Mouse (Mus musculus) layer of hippocampus, adult 9-11 months (tissue): ENCODE data around the gene Pram1.
"Not testable (repeated sequence)": the region's sequence is repeated elsewhere in the genome, so short reads cannot be mapped to it uniquely, and the experiment has no call there.

ENCODE experiments used
- DNase-seq: peaks from one replicate; pipeline ENCODE4 v3.0.0; 2022

Pram1 gene

DNA sequence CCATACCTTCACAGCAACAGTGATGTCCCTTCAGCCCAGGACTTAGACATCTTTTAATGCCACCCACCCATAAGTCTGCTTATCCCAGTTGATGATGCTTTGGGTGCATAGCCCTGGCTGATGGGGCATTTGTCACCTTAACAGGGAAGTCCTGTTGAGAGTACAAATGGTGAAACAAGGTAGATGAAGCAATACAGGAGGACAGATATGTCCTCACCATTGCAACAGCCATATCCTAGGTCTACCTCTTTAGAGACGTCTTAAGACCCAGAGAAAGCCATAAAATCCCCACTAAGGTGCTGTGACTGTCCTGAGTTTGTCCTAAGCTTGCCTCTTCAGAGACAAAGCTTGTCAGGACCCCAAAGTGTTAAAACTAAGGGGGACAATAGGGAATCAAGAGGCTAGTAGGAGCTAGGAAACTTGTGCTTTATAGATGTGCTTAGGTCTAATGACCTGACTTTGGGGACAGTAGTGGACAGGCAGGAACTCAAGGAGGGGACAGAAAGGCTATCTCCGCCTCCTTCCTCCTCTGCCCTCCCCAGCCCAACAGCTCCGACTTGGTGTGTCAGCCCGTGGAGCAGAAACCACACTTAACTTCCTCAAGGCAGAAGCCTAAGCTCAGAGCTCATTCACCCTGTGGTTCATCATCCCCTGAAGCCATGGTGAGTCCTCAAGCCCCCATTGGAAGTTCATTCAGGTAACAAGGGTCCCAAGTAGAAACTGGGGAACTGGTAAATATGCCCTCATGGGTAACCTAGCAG lies at the start of gene Pram1:
Gene Pram1 (plus strand): TSS at position 541 of the 761 bp plus-strand sequence.
- no peak for DNase-seq

GRCm38 (mm10) chr17:33597271-33597670 lies 40.6 kb upstream of the Pram1 start:
- DNase-seq, result no peak

GRCm38 (mm10) chr17:33598506-33598905 lies 39.4 kb upstream of the Pram1 start:
- no peak for DNase-seq

- DNase-seq, result no peak
Observed at GRCm38 (mm10) chr17:33599836-33600475, 37.9 kb upstream of the Pram1 start.

DNA sequence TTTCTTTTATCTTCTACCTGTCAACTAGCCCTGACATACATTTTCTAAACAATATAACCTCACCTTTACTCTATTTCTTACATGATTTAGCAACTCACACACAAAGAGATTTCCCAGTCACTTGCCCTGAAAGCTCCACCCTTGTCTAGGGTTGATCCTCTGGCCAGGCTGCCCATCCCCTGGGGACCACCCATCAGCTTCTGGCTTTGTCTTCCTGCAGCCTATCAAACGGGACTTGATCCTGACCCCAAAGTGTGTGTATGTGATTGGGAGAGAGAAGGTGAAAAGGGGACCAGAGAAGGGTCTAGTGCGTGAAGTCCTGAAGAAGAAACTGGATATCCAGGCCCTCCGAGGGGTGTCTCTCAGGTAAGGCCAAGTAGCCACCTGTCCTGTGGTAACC lies 37.0 kb upstream of the Pram1 start:
- no peak for DNase-seq

DNA sequence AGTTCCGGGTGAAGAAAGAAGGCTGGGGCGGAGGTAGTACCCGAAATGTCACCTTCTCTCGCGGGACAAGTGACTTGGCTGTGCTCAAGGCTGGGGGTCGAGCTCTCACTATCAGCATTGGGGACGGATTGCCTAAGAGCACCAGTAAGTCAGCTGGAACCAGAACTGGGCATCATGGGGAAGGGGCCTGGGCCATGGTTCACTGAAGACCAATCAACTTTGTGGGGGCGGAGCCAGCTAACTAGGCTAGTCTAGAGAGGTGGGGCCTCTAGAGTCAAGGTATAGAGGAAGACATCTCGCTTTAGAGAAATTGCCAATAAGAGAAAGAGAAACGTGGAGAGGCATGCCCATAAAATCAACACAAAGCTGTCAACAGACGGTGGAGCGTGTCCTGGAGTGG lies 35.9 kb upstream of the Pram1 start:
- DNase-seq, result no peak

GRCm38 (mm10) chr17:33607273-33607672 lies 30.6 kb upstream of the Pram1 start:
- no peak for DNase-seq

DNA sequence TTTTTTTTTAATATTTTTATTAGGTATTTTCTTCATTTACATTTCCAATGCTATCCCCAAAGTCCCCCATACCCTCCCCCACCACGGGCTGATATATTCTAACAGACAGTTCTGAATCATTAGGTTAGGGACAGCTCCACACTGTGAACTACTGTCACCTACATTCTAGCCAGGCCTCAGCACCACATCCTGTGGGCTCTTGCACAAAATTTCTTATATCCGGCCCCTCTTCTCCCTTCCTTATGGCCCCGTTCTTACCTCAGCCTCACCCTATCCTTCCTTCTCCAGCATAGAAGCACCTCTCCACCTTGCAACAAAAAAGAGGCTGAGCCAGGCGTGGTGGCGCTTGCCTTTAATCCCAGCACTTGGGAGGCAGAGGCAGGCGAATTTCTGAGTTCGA lies 27.3 kb upstream of the Pram1 start:
- no peak for DNase-seq

DNA sequence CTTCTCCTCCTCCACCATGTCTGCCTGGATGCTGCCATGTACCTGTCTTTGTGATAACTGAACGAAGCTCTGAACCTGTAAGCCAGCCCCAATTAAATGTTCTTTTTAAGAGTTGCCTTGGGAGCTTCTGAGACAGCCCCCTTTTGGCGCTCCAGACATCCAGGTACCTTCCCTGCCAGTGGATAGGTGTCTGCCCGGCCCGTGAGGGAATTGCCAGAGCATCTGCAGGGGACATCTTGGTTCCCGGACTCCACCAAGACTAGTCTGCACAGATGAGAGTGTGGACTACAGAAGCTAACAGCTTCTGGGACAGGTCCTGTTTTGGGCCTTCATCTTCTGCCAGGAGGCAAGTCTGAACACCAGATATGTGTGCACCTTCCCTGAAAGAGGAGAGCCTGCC lies 24.1 kb upstream of the Pram1 start:
- not testable (repeated sequence) for DNase-seq

- no peak for DNase-seq
Observed at GRCm38 (mm10) chr17:33627281-33627680, 10.6 kb upstream of the Pram1 start.

GRCm38 (mm10) chr17:33628621-33629486 lies 9.0 kb upstream of the Pram1 start, which contains the start of gene Zfp414:
Gene Zfp414, plus strand, starts transcription at chr17:33629090.
- peak; percentile 92 for DNase-seq

GRCm38 (mm10) chr17:33629487-33630125 lies 8.2 kb upstream of the Pram1 start:
- no peak for DNase-seq

GRCm38 (mm10) chr17:33630171-33630895 lies 7.5 kb upstream of the Pram1 start:
- DNase-seq, result no peak

DNA sequence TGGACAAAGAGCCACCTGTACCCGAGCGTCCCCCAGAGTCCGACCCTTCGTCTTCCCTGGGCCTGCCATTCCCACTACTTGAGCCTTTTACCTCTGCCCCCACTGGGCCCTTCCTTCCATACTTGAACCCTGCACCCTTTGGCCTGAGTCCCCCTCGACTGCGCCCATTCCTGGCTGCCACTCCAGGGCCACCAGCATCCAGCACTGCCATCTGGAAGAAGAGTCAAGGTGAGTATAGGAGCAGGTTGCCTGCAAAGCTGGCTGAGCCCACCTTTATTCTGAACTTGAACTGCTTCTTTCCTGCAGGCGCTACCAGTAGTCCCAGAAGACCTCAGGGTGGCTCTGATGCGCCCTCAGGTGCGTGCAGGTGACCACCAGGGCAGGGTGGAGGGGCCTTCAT lies 6.6 kb upstream of the Pram1 start:
- DNase-seq, result no peak

DNA sequence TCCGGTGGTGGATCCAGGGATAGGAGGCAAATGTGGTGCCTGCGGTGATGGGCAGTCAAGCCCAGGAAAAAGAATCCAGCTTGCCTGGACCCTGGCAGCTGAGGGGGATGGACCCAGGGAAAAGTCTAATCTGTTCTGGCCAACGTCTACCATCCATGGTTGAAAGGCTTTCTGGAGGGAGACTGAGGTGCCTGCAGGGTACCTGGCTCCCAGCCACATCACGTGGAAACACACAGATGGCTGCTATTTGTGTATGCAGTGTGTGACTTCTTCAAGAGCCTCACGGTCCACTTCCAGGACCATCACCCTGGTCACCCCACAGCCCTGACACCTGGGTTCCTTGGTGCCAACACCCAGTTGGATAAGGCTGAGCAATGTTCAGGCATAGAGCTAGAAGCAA lies 6.1 kb upstream of the Pram1 start:
- DNase-seq, result no peak

GRCm38 (mm10) chr17:33637038-33637437 lies 818 bp upstream of the Pram1 start:
- DNase-seq, result no peak

GRCm38 (mm10) chr17:33639743-33640142 lies 1.9 kb downstream of the Pram1 start:
- no peak for DNase-seq

- DNase-seq, result no peak
Observed at GRCm38 (mm10) chr17:33644068-33644467, 6.2 kb downstream of the Pram1 start.

DNA sequence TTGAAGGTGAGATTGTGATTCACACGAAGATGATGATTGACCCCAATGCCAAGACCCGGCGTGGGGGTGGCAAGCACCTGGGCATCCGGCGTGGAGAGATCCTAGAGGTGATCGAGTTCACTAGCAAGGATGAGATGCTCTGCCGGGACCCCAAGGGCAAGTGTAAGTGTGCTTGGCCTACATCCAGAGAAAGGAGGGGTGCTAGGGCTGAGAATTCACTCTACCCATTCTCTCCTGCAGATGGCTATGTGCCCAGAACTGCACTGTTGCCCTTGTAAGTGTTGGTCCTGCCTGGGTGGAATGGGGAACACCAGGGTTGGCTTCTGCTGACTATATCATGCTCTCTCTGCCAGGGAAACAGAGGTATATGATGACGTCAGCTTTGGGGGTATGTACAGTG lies 7.2 kb downstream of the Pram1 start:
- DNase-seq, result no peak

DNA sequence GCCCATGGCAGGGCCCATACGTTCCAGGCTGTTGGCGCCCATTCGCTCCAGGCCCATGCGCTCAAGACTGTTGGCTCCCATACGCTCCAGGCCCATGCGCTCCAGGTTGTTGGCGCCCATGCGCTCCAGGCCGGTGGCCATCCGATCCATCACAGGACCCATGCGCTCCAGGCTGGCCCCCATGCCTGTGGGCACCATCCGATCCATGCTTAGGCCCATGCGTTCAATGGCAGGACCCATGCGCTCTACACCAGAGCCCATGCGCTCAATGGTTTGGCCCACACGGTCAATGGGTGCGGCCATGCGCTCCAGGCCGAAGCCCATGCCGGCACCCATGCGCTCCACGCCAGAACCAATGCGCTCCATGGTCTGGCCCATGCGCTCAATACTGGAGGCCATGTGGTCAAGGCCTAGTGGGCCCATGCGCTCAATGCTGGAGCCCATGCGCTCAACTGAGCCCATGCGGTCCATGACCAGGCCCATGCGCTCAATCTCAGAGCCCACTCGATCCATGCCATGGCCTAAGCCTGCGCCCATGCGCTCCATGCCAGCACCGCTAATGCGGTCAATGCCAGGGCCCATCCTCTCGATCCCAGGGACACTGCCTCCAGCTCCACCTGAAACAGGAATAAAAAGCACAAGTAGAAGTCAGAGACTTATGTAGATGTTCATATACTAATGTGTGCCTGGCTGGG lies 12.1 kb downstream of the Pram1 start:
- DNase-seq, result no peak

- DNase-seq, result no peak
Observed at GRCm38 (mm10) chr17:33666813-33667212, 29.0 kb downstream of the Pram1 start.

DNA sequence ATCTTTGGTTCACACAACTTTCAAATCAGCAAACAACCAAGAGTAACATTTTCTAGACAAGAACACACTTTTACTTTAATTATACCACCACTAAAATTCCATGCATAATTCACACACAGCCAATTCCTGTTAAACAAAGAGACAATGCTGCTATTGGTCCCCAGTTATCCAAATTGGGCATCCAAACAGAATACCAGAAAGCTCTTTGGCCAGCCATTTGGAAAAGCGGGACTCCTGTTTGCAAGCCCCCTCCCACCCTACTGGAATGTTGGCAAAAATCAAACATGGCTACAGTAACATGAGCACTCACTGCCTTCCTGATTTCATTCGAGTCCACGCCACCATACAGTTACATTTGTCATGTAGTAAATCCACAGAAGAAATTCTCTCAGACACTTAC lies 31.8 kb downstream of the Pram1 start:
- no peak for DNase-seq
